Mouse (Mus musculus) lung, embryonic 16.5 days (tissue): ENCODE results near the gene Tusc1. TPM values are rescaled to one million over a fixed set of nuclear protein-coding genes. Genes with fewer than 3 reads are reported as not detected.
A peak's percentile ranks its signal among the peaks of the same experiment; 100 is the strongest.

ENCODE experiments used
- ATAC-seq: fragments of 200-750 bp; cut with Nextera tagmentation; 2 replicates; pipeline ENCODE4 v1.8.0; 2017; ENCODE audit warnings: low read depth, mild to moderate bottlenecking, moderate library complexity
- H3K27ac ChIP-seq: fragments of 300-500 bp; sonication (generic); 2 replicates; pipeline ENCODE4 v1.5.1; 2014; ENCODE audit warnings: mild to moderate bottlenecking, control low read depth, low read length
- H3K27me3 ChIP-seq: fragments of 300-500 bp; sonication (generic); 2 replicates; pipeline ENCODE4 v1.6.1; 2014; ENCODE audit warnings: low read depth, low read length, mixed read lengths; ENCODE audit not compliant: control insufficient read depth, insufficient read depth
- H3K36me3 ChIP-seq: fragments of 300-500 bp; sonication (generic); 2 replicates; pipeline ENCODE4 v1.6.1; 2014; ENCODE audit warnings: low read length; ENCODE audit not compliant: control insufficient read depth, insufficient read depth
- H3K4me1 ChIP-seq: fragments of 300-500 bp; sonication (generic); replicated peaks from 2 replicates; pipeline ENCODE4 v1.6.1; 2014; ENCODE audit warnings: low read length, mixed read lengths; ENCODE audit not compliant: control insufficient read depth, insufficient read depth
- H3K4me2 ChIP-seq: fragments of 300-500 bp; sonication (generic); 2 replicates; pipeline ENCODE4 v1.6.1; 2014; ENCODE audit warnings: low read depth, low read length, control low read depth
- H3K4me3 ChIP-seq: fragments of 300-500 bp; sonication (generic); 2 replicates; pipeline ENCODE4 v1.5.1; 2014; ENCODE audit warnings: mild to moderate bottlenecking, low read length, control low read depth
- H3K9ac ChIP-seq: fragments of 300-500 bp; sonication (generic); 2 replicates; pipeline ENCODE4 v1.6.1; 2014; ENCODE audit warnings: low read length, control low read depth
- H3K9me3 ChIP-seq: fragments of 300-500 bp; sonication (generic); 2 replicates; pipeline ENCODE4 v1.6.1; 2016; ENCODE audit warnings: low read length; ENCODE audit not compliant: control insufficient read depth
- WGBS: fragments of 180-500 bp; shearing (Covaris S2); extraction: QIAGEN DNeasy Blood & Tissue Kit; methylation state at CpG from one replicate; pipeline ENCODE4 v1.1.7; 2014; 5-methylcytosine and 5-hydroxymethylcytosine counted together
- polyA plus RNA-seq: library from polyadenylated mRNA; unstranded; fragments of >200 nt; fragmentation: Nextera tagmentation; extraction: Ambion mirVana; gene quantifications from 2 replicates; pipeline ENCODE4 v1.2.1, GENCODE M21; 2015

The Tusc1 gene
- 1.3 and 1.5 TPM in 2 replicates for polyA plus RNA-seq

- Histone ChIP-seq H3K9ac (peak within 1 kb of the TSS; percentile 88), H3K36me3 (no peaks in the 10 kb centered on the region), H3K4me3 (peak within 1 kb of the TSS; percentile 70), H3K4me2 (peak within 1 kb of the TSS; percentile 96), H3K9me3 (no peaks in the 10 kb centered on the region), H3K4me1 (no peaks in the 10 kb centered on the region), H3K27ac (peak within 1 kb of the TSS; percentile 92), H3K27me3 (no peaks in the 10 kb centered on the region)
- peak; percentile 88 for ATAC-seq
- under 1% methylated on average over 42 of the region's 97 CpGs for WGBS
Measured at GRCm38 (mm10) chr4:93335118-93336003, at the start of gene Tusc1. Gene Tusc1 (minus strand): TSS chr4:93335511.

- no peak for ATAC-seq
- no peak overlapping the region for H3K27ac ChIP-seq
- no peak overlapping the region for H3K4me2 ChIP-seq
- H3K9me3 ChIP-seq: no peaks in the 10 kb centered on the region
- 51% methylated on average over 2 of the region's 2 CpGs for WGBS
- no peak overlapping the region for H3K9ac ChIP-seq
- H3K4me3 ChIP-seq: no peak overlapping the region
- no peaks in the 10 kb centered on the region for H3K4me1 ChIP-seq
- no peaks in the 10 kb centered on the region for H3K27me3 ChIP-seq
- no peaks in the 10 kb centered on the region for H3K36me3 ChIP-seq
Measured at GRCm38 (mm10) chr4:93352930-93353329, 17.6 kb upstream of the Tusc1 start.

- ATAC-seq: no peak
- no peak overlapping the region for H3K4me2 ChIP-seq
- no peaks in the 10 kb centered on the region for H3K4me1 ChIP-seq
- H3K9me3 ChIP-seq: no peaks in the 10 kb centered on the region
- no peak overlapping the region for H3K4me3 ChIP-seq
- no peak overlapping the region for H3K27ac ChIP-seq
- 97% methylated on average over 2 of the region's 2 CpGs for WGBS
- H3K36me3 ChIP-seq: no peaks in the 10 kb centered on the region
- no peaks in the 10 kb centered on the region for H3K27me3 ChIP-seq
- no peak overlapping the region for H3K9ac ChIP-seq
Measured at GRCm38 (mm10) chr4:93344357-93344756, 9.0 kb upstream of the Tusc1 start.

- H3K4me1 ChIP-seq: no peaks in the 10 kb centered on the region
- H3K4me2 ChIP-seq: no peak overlapping the region
- H3K9me3 ChIP-seq: no peaks in the 10 kb centered on the region
- no peaks in the 10 kb centered on the region for H3K27me3 ChIP-seq
- no peak overlapping the region for H3K27ac ChIP-seq
- H3K36me3 ChIP-seq: no peaks in the 10 kb centered on the region
- H3K4me3 ChIP-seq: no peak overlapping the region
- H3K9ac ChIP-seq: no peak overlapping the region
- no peak for ATAC-seq
Measured at GRCm38 (mm10) chr4:93341568-93341967, 6.3 kb upstream of the Tusc1 start.

- Histone ChIP-seq H3K9me3 (no peaks in the 10 kb centered on the region), H3K36me3 (no peaks in the 10 kb centered on the region), H3K4me3 (no peak overlapping the region), H3K4me1 (no peaks in the 10 kb centered on the region), H3K4me2 (no peak overlapping the region), H3K9ac (no peak overlapping the region), H3K27me3 (no peaks in the 10 kb centered on the region), H3K27ac (no peak overlapping the region)
- 51% methylated on average over 3 of the region's 3 CpGs for WGBS
- no peak for ATAC-seq
Measured at GRCm38 (mm10) chr4:93337977-93338376, 2.7 kb upstream of the Tusc1 start.

- peak overlapping the region; percentile 88 for H3K9ac ChIP-seq
- under 1% methylated on average over 44 of the region's 49 CpGs for WGBS
- no peaks in the 10 kb centered on the region for H3K27me3 ChIP-seq
- H3K27ac ChIP-seq: peak overlapping the region; percentile 92
- H3K4me1 ChIP-seq: no peaks in the 10 kb centered on the region
- H3K36me3 ChIP-seq: no peaks in the 10 kb centered on the region
- no peaks in the 10 kb centered on the region for H3K9me3 ChIP-seq
- ATAC-seq: peak; percentile 94
- peak overlapping the region; percentile 70 for H3K4me3 ChIP-seq
- peak overlapping the region; percentile 96 for H3K4me2 ChIP-seq
Measured at GRCm38 (mm10) chr4:93334636-93335117, 634 bp downstream of the Tusc1 start.

- ATAC-seq: no peak
- H3K9ac ChIP-seq: no peak overlapping the region
- no peaks in the 10 kb centered on the region for H3K36me3 ChIP-seq
- WGBS: 82% methylated on average over 3 of the region's 3 CpGs
- H3K27me3 ChIP-seq: no peaks in the 10 kb centered on the region
- H3K4me2 ChIP-seq: no peak overlapping the region
- H3K4me3 ChIP-seq: no peak overlapping the region
- H3K4me1 ChIP-seq: no peaks in the 10 kb centered on the region
- no peak overlapping the region for H3K27ac ChIP-seq
- H3K9me3 ChIP-seq: no peaks in the 10 kb centered on the region
Measured at GRCm38 (mm10) chr4:93307486-93307885, 27.8 kb downstream of the Tusc1 start.

- no peaks in the 10 kb centered on the region for H3K36me3 ChIP-seq
- no peaks in the 10 kb centered on the region for H3K9me3 ChIP-seq
- ATAC-seq: no peak
- H3K27ac ChIP-seq: no peak overlapping the region
- H3K9ac ChIP-seq: no peak overlapping the region
- H3K27me3 ChIP-seq: no peaks in the 10 kb centered on the region
- H3K4me1 ChIP-seq: no peaks in the 10 kb centered on the region
- no peak overlapping the region for H3K4me3 ChIP-seq
- WGBS: 83% methylated on average over 4 of the region's 4 CpGs
- H3K4me2 ChIP-seq: no peak overlapping the region
Measured at GRCm38 (mm10) chr4:93286065-93286464, 49.2 kb downstream of the Tusc1 start.
